ENCODE assay signal across 8 mouse cellular contexts in the genomic region with DNA sequence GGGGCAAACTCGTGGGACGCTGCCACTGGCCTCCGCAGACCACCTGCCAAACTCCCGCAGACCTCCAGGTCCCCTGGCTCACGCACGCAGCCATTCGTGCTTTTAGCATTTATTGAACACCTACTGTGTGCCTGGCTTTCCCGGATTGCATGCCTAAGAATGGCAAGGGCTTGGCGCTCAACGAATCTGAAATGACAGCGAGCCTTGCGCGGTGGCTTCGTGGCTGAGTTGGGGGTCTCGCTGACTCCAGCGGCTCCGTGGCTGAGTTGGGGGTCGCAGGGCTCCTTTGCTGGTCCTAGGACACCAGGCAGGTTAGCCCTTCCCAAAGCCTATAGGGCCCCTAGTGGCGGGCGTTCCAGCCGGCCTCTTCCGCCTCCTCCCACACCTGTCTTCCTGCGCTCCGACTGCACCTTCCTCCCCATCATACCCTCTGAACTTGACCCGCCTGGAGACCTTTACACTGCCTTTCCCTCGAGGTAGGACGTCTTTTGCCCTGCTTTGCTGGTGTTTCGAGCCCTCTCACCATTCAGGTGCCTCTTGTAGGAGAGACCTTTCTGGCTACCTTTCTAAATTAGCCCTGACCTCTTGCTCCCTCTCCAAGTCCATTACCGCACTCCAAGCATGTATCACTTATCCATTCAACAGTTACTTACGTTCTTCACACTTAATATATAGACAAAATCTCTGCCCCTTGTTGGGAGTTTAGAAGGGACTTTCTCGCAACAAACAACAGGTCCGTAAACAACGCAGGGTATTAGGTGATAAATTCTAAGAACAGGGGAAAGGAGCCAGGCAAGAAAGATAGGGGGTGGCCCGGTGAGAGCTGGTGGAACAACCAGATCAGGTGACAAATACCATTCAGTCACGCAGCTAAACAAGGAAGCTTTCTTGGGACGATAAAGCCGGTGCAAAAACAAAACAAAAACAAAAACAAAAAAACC. TPM values are rescaled to one million over a fixed set of nuclear protein-coding genes. Genes with fewer than 3 reads are reported as not detected.
DNase-seq lines count a peak whose midpoint lies in the region; ATAC-seq lines count a peak whose summit lies in the region.

No protein-coding gene starts in this region.

- H3K36me3 ChIP-seq in neural tube, embryonic 11.5 days (ENCODE audit: control insufficient read depth, insufficient read depth, low read length) = no peaks in the 10 kb centered on the region
- no peaks in the 10 kb centered on the region for H3K36me3 ChIP-seq in heart, embryonic 11.5 days (ENCODE audit: control insufficient read depth, insufficient read depth, low read length)
- H3K36me3 ChIP-seq in kidney, embryonic 15.5 days = no peaks in the 10 kb centered on the region
- H3K36me3 ChIP-seq in stomach, embryonic 15.5 days = no peaks in the 10 kb centered on the region

- under 1% methylated on average over 37 of the region's 37 CpGs for WGBS in neural tube, embryonic 11.5 days
- WGBS in heart, embryonic 11.5 days (ENCODE audit: insufficient replicate concordance) = under 1% methylated on average over 37 of the region's 37 CpGs
- under 1% methylated on average over 37 of the region's 37 CpGs for WGBS in kidney, embryonic 15.5 days
- WGBS in stomach, embryonic 15.5 days = under 1% methylated on average over 37 of the region's 37 CpGs

- ATAC-seq in neural tube, embryonic 11.5 days (ENCODE audit: insufficient read depth, low FRiP score, low TSS enrichment) = 0 out of 2 replicates have a peak, but pooled peaks have one; percentile 0
- no peak for ATAC-seq in heart, embryonic 11.5 days (replicated peaks; ENCODE audit: insufficient number of reproducible peaks, low FRiP score, low TSS enrichment)
- ATAC-seq in kidney, embryonic 15.5 days (replicated peaks; ENCODE audit: low FRiP score) = peak; percentile 31; the same call in 1 of the 2 replicates
- no peak for ATAC-seq in stomach, embryonic 15.5 days (ENCODE audit: insufficient read depth, low FRiP score, low read depth)

- H3K4me1 ChIP-seq in neural tube, embryonic 11.5 days (ENCODE audit: control insufficient read depth, insufficient read depth, low read length) = peaks cover 7% of the 10 kb centered on the region
- H3K4me1 ChIP-seq in brown adipose tissue, adult 24 weeks (ENCODE audit: control insufficient read depth, insufficient read depth, insufficient read length, low read length) = no peaks in the 10 kb centered on the region
- peaks cover 7% of the 10 kb centered on the region for H3K4me1 ChIP-seq in heart, embryonic 11.5 days (ENCODE audit: control insufficient read depth, insufficient read depth, low read length)
- H3K4me1 ChIP-seq in kidney, embryonic 15.5 days = peaks cover 58% of the 10 kb centered on the region
- H3K4me1 ChIP-seq in stomach, embryonic 15.5 days = peaks cover 15% of the 10 kb centered on the region

- peak; percentile 49 for DNase-seq in neural tube, embryonic 11.5 days (ENCODE audit: low spot score)
- no peak for DNase-seq in neural tube, embryonic 10.5 days (ENCODE audit: extremely low spot score, low spot score)
- peak; percentile 35 for DNase-seq in lung, postnatal 10 days
- DNase-seq in layer of hippocampus, adult 8-10 months (ENCODE audit: low spot score in 2 of 2) = no peak

- peak overlapping the region; percentile 70 for H3K4me3 ChIP-seq in neural tube, embryonic 11.5 days (ENCODE audit: low read depth, low read length)
- H3K4me3 ChIP-seq in brown adipose tissue, adult 24 weeks (ENCODE audit: insufficient read depth, low read depth, low read length) = peak overlapping the region; percentile 87
- H3K4me3 ChIP-seq in heart, embryonic 11.5 days (ENCODE audit: low read depth, low read length) = peak overlapping the region; percentile 80
- peak overlapping the region; percentile 76 for H3K4me3 ChIP-seq in kidney, embryonic 15.5 days (replicated peaks)
- H3K4me3 ChIP-seq in stomach, embryonic 15.5 days (replicated peaks) = peak overlapping the region; percentile 89

- no peak overlapping the region for H3K27ac ChIP-seq in neural tube, embryonic 11.5 days (ENCODE audit: low read depth, low read length)
- H3K27ac ChIP-seq in brown adipose tissue, adult 24 weeks (replicated peaks; ENCODE audit: low read depth, low read length) = no peak overlapping the region
- no peak overlapping the region; the same call in 1 of the 2 replicates for H3K27ac ChIP-seq in heart, embryonic 11.5 days (ENCODE audit: low read depth, low read length)
- H3K27ac ChIP-seq in kidney, embryonic 15.5 days = peak overlapping the region; percentile 92
- H3K27ac ChIP-seq in stomach, embryonic 15.5 days = peak overlapping the region; percentile 78

- no peaks in the 10 kb centered on the region for H3K9me3 ChIP-seq in neural tube, embryonic 11.5 days (ENCODE audit: control insufficient read depth, low read length)
- H3K9me3 ChIP-seq in heart, embryonic 11.5 days (replicated peaks; ENCODE audit: control insufficient read depth, low read length) = no peaks in the 10 kb centered on the region
- no peaks in the 10 kb centered on the region for H3K9me3 ChIP-seq in kidney, embryonic 15.5 days (replicated peaks)
- no peaks in the 10 kb centered on the region for H3K9me3 ChIP-seq in stomach, embryonic 15.5 days

- H3K4me2 ChIP-seq in neural tube, embryonic 11.5 days (ENCODE audit: low read depth) = peak overlapping the region; percentile 98
- peak overlapping the region; percentile 99 for H3K4me2 ChIP-seq in heart, embryonic 11.5 days
- peak overlapping the region; percentile 86 for H3K4me2 ChIP-seq in kidney, embryonic 15.5 days
- H3K4me2 ChIP-seq in stomach, embryonic 15.5 days = peak overlapping the region; percentile 97

- H3K27me3 ChIP-seq in neural tube, embryonic 11.5 days (ENCODE audit: control insufficient read depth, insufficient read depth, low read length) = peaks cover 29% of the 10 kb centered on the region
- H3K27me3 ChIP-seq in heart, embryonic 11.5 days (ENCODE audit: control insufficient read depth, insufficient read depth, low read length) = peaks cover 24% of the 10 kb centered on the region
- peaks cover 11% of the 10 kb centered on the region for H3K27me3 ChIP-seq in kidney, embryonic 15.5 days
- no peaks in the 10 kb centered on the region for H3K27me3 ChIP-seq in stomach, embryonic 15.5 days (replicated peaks)

- peak overlapping the region; percentile 78 for H3K9ac ChIP-seq in neural tube, embryonic 11.5 days (ENCODE audit: low read length)
- H3K9ac ChIP-seq in heart, embryonic 11.5 days (ENCODE audit: low read depth, low read length) = peak overlapping the region; percentile 75; the same call in 1 of the 2 replicates
- peak overlapping the region; percentile 74 for H3K9ac ChIP-seq in kidney, embryonic 15.5 days
- H3K9ac ChIP-seq in stomach, embryonic 15.5 days = peak overlapping the region; percentile 79

RNA-seq across cellular contexts. Expression of a gene that starts 0.9 kb away (rescaled TPM):
- 2.7 TPM in 2 replicates for polyA plus RNA-seq in neural tube, embryonic 11.5 days (2014; fragmentation: Nextera tagmentation; extraction: Ambion mirVana)
- 1.7 and 1.9 TPM in 2 replicates for polyA plus RNA-seq in brown adipose tissue, adult 24 weeks (2012; ENCODE audit: insufficient read depth, insufficient read length, missing spikeins)
- 1.6 and 1.7 TPM in 2 replicates for polyA plus RNA-seq in heart, embryonic 11.5 days (2014; fragmentation: Nextera tagmentation; extraction: Ambion mirVana)
- polyA plus RNA-seq in kidney, embryonic 15.5 days (2015; fragmentation: Nextera tagmentation; extraction: Ambion mirVana) = 8.3 and 9.7 TPM in 2 replicates
- 8.6 and 9.0 TPM in 2 replicates for polyA plus RNA-seq in stomach, embryonic 15.5 days (2015; fragmentation: Nextera tagmentation; extraction: Ambion mirVana)
- total RNA-seq in layer of hippocampus, adult 8-10 months (2022) = 10 to 100 TPM; 67.3 to 86.5 (median 79.2) TPM

Comparison
In these comparisons a context has a peak if more than half of its experiments do, and no peak if none do; other contexts are left out.
1. DNase-seq: peak in neural tube, embryonic 11.5 days (single experiment) and lung, postnatal 10 days (single experiment); none in neural tube, embryonic 10.5 days (single experiment) and layer of hippocampus, adult 8-10 months (0 of 2).
2. ATAC-seq: peak in neural tube, embryonic 11.5 days (single experiment) and kidney, embryonic 15.5 days (single experiment); none in heart, embryonic 11.5 days (single experiment) and stomach, embryonic 15.5 days (single experiment).
3. H3K27ac ChIP-seq: peak in kidney, embryonic 15.5 days (single experiment) and stomach, embryonic 15.5 days (single experiment); none in neural tube, embryonic 11.5 days (single experiment), brown adipose tissue, adult 24 weeks (single experiment) and heart, embryonic 11.5 days (single experiment).
4. Peak in every context shown above with its lines, with median percentiles within 50 percentile points of each other: H3K4me2 ChIP-seq, H3K4me3 ChIP-seq and H3K9ac ChIP-seq.